Mouse (Mus musculus): ENCODE data around the gene Ceacam15.
"Not testable (repeated sequence)": the region's sequence is repeated elsewhere in the genome, so short reads cannot be mapped to it uniquely, and the experiment has no call there.

Ceacam15 gene

DNA sequence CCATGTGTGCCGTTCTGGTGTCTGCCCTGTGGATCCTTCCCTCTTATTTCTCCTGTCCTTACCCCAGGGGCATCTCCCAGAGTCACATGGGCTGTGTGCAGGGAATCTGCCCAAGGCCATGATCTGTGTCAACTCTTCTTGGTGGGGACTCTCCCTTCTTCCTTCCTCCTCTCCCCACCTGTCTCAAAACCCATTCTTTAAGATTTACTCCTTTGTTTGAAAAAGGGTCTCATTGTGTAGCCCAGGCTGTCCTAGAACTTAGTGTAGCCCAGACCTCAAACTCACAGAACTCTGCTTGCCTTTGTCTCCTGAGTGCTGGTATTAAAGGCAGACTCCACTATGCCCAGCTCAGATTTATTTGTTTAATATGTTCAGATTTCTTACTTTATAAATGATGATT is at the start of gene Ceacam15:
Gene Ceacam15 (minus strand): TSS at position 101 of the 400 bp plus-strand sequence.
- DNase-seq: no peak

GRCm38 (mm10) chr7:16722490-16722889 is 47.0 kb upstream of the Ceacam15 start:
- not testable (repeated sequence) for DNase-seq

DNA sequence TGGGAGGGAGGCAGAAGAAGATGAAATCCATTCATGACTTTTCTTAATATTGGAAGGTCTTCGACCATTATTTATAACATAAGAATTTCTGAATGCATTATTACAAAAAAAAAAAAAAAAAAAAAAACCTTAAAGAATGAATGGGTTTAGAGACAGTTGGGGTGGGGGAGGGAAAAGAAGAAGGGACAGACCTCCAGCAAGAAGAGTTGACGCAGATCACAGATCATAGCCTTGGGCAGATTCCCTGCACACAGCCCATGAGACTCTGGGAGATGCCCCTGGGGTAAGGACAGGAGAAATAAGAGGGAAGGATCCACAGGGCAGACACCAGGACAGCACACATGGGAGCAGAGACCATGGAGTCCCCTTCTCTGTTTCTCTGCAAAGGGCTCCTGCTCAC is 46.1 kb upstream of the Ceacam15 start, which contains the start of gene Ceacam9:
Gene Ceacam9 (plus strand): TSS at position 301 of the 400 bp plus-strand sequence.
- DNase-seq: no peak

DNA sequence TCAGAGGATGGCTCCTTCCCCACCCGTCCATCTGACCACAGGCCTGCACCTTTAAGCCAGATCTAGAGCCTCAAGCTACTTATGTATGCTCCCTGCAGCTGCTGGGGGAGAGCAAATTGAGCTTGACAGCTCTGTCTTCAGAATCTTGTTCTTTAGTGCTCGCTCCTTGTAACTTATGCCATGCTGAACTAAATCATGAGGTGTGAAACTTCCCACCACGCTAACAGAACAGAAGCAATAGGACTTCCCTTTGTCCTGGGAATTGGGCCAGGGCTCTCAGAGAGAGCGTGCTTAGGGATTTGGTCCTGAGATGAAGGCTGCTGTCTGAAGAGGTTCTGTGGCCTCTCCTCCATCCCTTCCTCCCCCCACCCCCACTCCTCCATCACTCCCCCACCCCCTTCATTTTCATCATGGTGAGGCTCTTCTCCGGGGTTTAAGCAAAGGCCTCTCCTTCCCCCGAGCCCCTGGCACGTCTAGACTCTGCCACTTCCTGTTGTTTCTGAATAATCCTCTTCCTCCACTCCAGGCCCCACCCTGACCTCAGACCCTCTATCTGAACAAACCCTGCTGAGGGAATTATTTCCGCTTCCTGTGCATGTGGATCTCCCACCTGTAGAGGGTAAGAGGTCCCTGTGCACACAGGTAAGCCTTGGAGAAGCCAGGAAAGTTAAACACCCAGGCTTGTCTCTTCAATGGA is 41.1 kb upstream of the Ceacam15 start:
- DNase-seq: not testable (repeated sequence)

DNA sequence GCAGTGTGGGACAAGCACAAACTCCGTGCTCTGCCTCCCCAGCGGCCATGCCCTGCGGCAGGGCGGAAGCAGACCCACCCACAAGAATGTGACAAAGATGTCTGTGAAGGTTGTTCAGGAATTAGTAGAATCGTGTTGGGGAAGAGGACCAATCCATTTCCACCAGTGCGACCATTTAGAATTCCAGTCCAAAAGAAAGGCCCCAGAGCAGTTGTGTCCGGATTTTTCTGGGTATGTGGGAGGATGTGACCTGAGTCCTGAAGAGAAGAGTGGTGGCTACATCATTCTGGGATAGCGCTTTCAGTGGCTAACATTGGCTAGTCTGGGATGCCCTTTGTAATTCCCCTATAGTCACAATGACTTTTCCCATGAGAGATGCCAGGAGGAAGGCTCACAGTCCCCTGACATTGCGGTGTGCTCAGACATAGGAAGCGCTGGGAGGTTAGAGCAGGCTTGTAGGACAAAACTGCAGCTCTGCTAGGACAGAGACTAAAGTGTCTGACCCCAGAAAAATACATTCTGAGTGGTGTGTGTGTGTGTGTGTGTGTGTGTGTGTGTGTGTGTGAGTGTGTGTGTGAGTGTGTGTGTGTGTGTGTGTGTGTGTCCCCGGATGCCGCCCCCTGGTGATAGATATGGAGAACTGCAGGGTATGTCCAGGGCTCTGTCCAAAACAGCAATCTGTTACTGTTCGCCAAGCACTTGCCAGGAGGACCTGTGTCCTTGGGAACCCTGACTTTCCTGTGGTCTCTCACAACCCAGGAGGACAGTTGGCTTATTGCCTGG is 37.3 kb upstream of the Ceacam15 start:
- no peak for DNase-seq

- DNase-seq: no peak
Measured at GRCm38 (mm10) chr7:16710604-16711003, 35.1 kb upstream of the Ceacam15 start.

- no peak for DNase-seq
Measured at GRCm38 (mm10) chr7:16708244-16708643, 32.7 kb upstream of the Ceacam15 start.

GRCm38 (mm10) chr7:16706385-16706784 is 30.9 kb upstream of the Ceacam15 start:
- DNase-seq: no peak

DNA sequence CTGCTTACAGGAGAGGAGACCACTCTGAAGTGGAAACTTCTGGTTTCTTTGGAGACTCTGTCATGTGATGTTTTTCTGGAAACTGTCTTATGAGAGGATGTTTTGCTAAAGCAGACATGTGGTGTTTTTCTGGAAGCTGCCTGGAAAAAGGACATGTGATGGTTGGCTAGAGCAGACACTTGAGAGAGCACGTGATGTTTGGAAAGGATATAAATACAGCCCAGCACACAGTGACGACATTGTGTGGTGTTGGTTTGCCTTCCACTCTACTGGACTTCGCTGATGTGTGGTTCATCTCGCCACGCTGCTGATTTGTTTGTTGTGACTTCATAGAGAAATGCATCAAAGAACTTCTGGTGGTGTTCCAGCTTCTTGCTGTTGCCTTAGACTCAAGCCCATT is 25.1 kb upstream of the Ceacam15 start:
- DNase-seq: no peak

- no peak for DNase-seq
Measured at GRCm38 (mm10) chr7:16699042-16699441, 23.5 kb upstream of the Ceacam15 start.

DNA sequence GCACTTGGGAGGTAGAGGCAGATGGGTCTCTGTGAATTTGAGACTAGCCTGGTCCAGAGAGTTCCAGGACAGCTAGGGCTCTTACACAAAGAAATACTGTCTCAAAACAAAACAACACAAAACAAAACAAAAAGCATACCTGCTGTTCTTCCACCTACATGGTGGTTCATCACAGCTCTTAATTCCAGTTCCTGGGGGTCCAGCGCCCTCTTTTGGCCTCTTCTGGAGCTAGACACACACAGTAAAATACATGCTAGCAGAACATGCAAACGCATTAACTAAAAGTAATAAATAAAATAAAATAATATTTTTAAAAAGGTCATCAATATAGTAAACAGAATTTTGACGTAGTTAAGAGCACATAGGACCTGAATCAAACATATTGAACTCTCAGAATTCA is 19.5 kb upstream of the Ceacam15 start:
- peak; percentile 68 for DNase-seq

- peak; percentile 55 for DNase-seq
Measured at GRCm38 (mm10) chr7:16689196-16689595, 13.7 kb upstream of the Ceacam15 start.

- not testable (repeated sequence) for DNase-seq
Measured at GRCm38 (mm10) chr7:16680194-16680593, 4.7 kb upstream of the Ceacam15 start.

GRCm38 (mm10) chr7:16674699-16675098 is 806 bp downstream of the Ceacam15 start:
- DNase-seq: not testable (repeated sequence)

GRCm38 (mm10) chr7:16673823-16674222 is 1.7 kb downstream of the Ceacam15 start:
- DNase-seq: no peak

- not testable (repeated sequence) for DNase-seq
Measured at GRCm38 (mm10) chr7:16668331-16668930, 7.1 kb downstream of the Ceacam15 start.

GRCm38 (mm10) chr7:16644260-16644659 is 31.2 kb downstream of the Ceacam15 start:
- no peak for DNase-seq

- DNase-seq: not testable (repeated sequence)
Measured at GRCm38 (mm10) chr7:16643106-16643505, 32.4 kb downstream of the Ceacam15 start.

- DNase-seq: peak; percentile 64
Measured at GRCm38 (mm10) chr7:16639028-16639427, 36.5 kb downstream of the Ceacam15 start.

DNA sequence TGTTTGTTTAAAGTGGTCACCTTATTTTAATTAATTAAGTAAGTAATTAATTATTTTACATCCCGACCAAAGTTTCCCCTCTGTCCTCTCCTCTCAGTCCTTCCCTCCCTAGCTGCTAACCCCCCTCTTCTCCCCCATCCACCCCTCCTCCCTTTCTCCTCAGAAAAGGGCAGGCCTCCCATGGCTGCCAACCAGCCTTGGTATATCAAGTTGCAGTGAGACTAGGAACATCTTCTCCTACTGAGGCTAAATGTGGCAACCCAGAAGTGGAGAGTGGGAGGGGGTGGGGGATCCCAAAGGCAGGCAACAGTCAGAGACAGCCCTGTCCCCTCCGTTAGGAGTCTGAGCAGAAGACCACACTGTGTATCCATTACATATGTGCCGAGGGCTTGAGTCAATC is 40.4 kb downstream of the Ceacam15 start:
- no peak for DNase-seq

GRCm38 (mm10) chr7:16633913-16634312 is 41.6 kb downstream of the Ceacam15 start:
- DNase-seq: not testable (repeated sequence)

DNA sequence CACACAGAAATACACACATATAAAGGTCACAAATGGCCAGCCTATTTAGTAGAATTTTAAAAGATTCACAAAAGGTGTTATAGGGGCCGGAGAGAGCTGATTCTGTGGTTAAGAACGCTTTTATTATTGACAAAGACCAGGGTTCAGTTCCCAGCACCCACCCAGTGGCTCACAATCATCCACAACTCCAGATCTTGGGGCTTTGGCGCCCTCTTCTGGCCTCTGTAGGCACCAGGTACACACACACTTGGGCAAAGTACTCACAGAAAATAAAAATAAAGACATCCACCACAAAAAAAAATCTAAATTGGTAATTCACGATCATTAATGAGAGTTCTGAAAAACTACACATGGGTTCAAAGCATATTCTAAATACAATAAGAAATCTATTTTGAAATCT is 43.6 kb downstream of the Ceacam15 start:
- no peak for DNase-seq

- DNase-seq: no peak
Measured at GRCm38 (mm10) chr7:16631025-16631424, 44.5 kb downstream of the Ceacam15 start.
